Mouse (Mus musculus): ENCODE measurements at regions not wholly inside any gene's neighbourhood (a gene's known extent, or its start where the extent isn't known, plus 50 kb on each side); places are given as distances from the start of the nearest gene placed in this dataset.

GRCm38 (mm10) chr16:92920947-92921346 lies 95.0 kb upstream of the Runx1 start:
- Histone ChIP-seq H3K9me3 (ENCODE audit: low read length) (no peaks in the 10 kb centered on the region), H3K4me1 (ENCODE audit: insufficient read depth, low read length) (no peaks in the 10 kb centered on the region), H3K4me3 (ENCODE audit: low read depth, low read length) (no peak overlapping the region), H3K27me3 (ENCODE audit: insufficient read depth, low read length) (no peaks in the 10 kb centered on the region), H3K9ac (replicated peaks; ENCODE audit: low read length, poor library complexity, severe bottlenecking) (no peak overlapping the region), H3K4me2 (ENCODE audit: low read depth, low read length, poor library complexity, severe bottlenecking) (no peak overlapping the region), H3K27ac (ENCODE audit: low read depth, low read length) (no peak overlapping the region), H3K36me3 (ENCODE audit: insufficient read depth, low read length) (no peaks in the 10 kb centered on the region)
- no peak for TF ChIP-seq CTCF (IDR thresholded peaks at IDR 0.05)
- ATAC-seq (ENCODE audit: low FRiP score) = no peak
- no peak for DNase-seq (ENCODE audit: low spot score)
- WGBS = 89% methylated on average over 4 of the region's 4 CpGs

GRCm38 (mm10) chr16:92917356-92917755 lies 91.4 kb upstream of the Runx1 start:
- no peak for TF ChIP-seq CTCF (IDR thresholded peaks at IDR 0.05)
- no peak overlapping the region for H3K9ac ChIP-seq (replicated peaks; ENCODE audit: low read length, poor library complexity, severe bottlenecking)
- ATAC-seq (ENCODE audit: low FRiP score) = no peak

GRCm38 (mm10) chr16:92915651-92916050 lies 89.7 kb upstream of the Runx1 start:
- TF ChIP-seq CTCF (IDR thresholded peaks at IDR 0.05) = no peak
- no peaks in the 10 kb centered on the region for H3K36me3 ChIP-seq (ENCODE audit: insufficient read depth, low read length)
- DNase-seq (ENCODE audit: low spot score) (no peak), ATAC-seq (ENCODE audit: low FRiP score) (no peak)
- no peak overlapping the region for H3K27ac ChIP-seq (ENCODE audit: low read depth, low read length)
- no peak overlapping the region for H3K4me3 ChIP-seq (ENCODE audit: low read depth, low read length)
- no peak overlapping the region for H3K9ac ChIP-seq (replicated peaks; ENCODE audit: low read length, poor library complexity, severe bottlenecking)
- no peak overlapping the region for H3K4me2 ChIP-seq (ENCODE audit: low read depth, low read length, poor library complexity, severe bottlenecking)
- no peaks in the 10 kb centered on the region for H3K9me3 ChIP-seq (ENCODE audit: low read length)
- no peaks in the 10 kb centered on the region for H3K27me3 ChIP-seq (ENCODE audit: insufficient read depth, low read length)
- no peaks in the 10 kb centered on the region for H3K4me1 ChIP-seq (ENCODE audit: insufficient read depth, low read length)
- 61% methylated on average over 6 of the region's 6 CpGs for WGBS

More at GRCm38 (mm10) chr16:92917356-92917755, 91.4 kb upstream of the Runx1 start:
- Histone ChIP-seq H3K4me2 (ENCODE audit: low read depth, low read length, poor library complexity, severe bottlenecking) (no peak overlapping the region), H3K4me3 (ENCODE audit: low read depth, low read length) (no peak overlapping the region), H3K27me3 (ENCODE audit: insufficient read depth, low read length) (no peaks in the 10 kb centered on the region), H3K36me3 (ENCODE audit: insufficient read depth, low read length) (no peaks in the 10 kb centered on the region), H3K4me1 (ENCODE audit: insufficient read depth, low read length) (no peaks in the 10 kb centered on the region), H3K9me3 (ENCODE audit: low read length) (no peaks in the 10 kb centered on the region), H3K27ac (ENCODE audit: low read depth, low read length) (no peak overlapping the region)
- DNase-seq (ENCODE audit: low spot score) = no peak
- 92% methylated on average over 2 of the region's 2 CpGs for WGBS

GRCm38 (mm10) chr16:92906873-92907272 lies 80.9 kb upstream of the Runx1 start:
- Histone ChIP-seq H3K4me1 (ENCODE audit: insufficient read depth, low read length) (no peaks in the 10 kb centered on the region), H3K9me3 (ENCODE audit: low read length) (no peaks in the 10 kb centered on the region), H3K9ac (replicated peaks; ENCODE audit: low read length, poor library complexity, severe bottlenecking) (no peak overlapping the region), H3K36me3 (ENCODE audit: insufficient read depth, low read length) (no peaks in the 10 kb centered on the region), H3K4me3 (ENCODE audit: low read depth, low read length) (no peak overlapping the region), H3K27me3 (ENCODE audit: insufficient read depth, low read length) (no peaks in the 10 kb centered on the region), H3K27ac (ENCODE audit: low read depth, low read length) (no peak overlapping the region), H3K4me2 (ENCODE audit: low read depth, low read length, poor library complexity, severe bottlenecking) (no peak overlapping the region)
- TF ChIP-seq CTCF (IDR thresholded peaks at IDR 0.05) = no peak
- DNase-seq (ENCODE audit: low spot score) = no peak
- WGBS = 90% methylated on average over 4 of the region's 4 CpGs
- ATAC-seq (ENCODE audit: low FRiP score) = no peak

GRCm38 (mm10) chr16:92905626-92906025 lies 79.7 kb upstream of the Runx1 start:
- no peaks in the 10 kb centered on the region for H3K4me1 ChIP-seq (ENCODE audit: insufficient read depth, low read length)
- H3K4me3 ChIP-seq (ENCODE audit: low read depth, low read length) = no peak overlapping the region
- TF ChIP-seq CTCF (IDR thresholded peaks at IDR 0.05) = no peak
- H3K36me3 ChIP-seq (ENCODE audit: insufficient read depth, low read length) = no peaks in the 10 kb centered on the region
- no peak overlapping the region for H3K4me2 ChIP-seq (ENCODE audit: low read depth, low read length, poor library complexity, severe bottlenecking)
- WGBS = 91% methylated on average over 6 of the region's 6 CpGs
- ATAC-seq (ENCODE audit: low FRiP score) = no peak
- no peaks in the 10 kb centered on the region for H3K27me3 ChIP-seq (ENCODE audit: insufficient read depth, low read length)
- no peak overlapping the region for H3K27ac ChIP-seq (ENCODE audit: low read depth, low read length)
- DNase-seq (ENCODE audit: low spot score) = no peak
- no peak overlapping the region for H3K9ac ChIP-seq (replicated peaks; ENCODE audit: low read length, poor library complexity, severe bottlenecking)
- no peaks in the 10 kb centered on the region for H3K9me3 ChIP-seq (ENCODE audit: low read length)

GRCm38 (mm10) chr16:92903892-92904473 lies 78.0 kb upstream of the Runx1 start:
- Histone ChIP-seq H3K9ac (replicated peaks; ENCODE audit: low read length, poor library complexity, severe bottlenecking) (no peak overlapping the region), H3K36me3 (ENCODE audit: insufficient read depth, low read length) (no peaks in the 10 kb centered on the region), H3K4me3 (ENCODE audit: low read depth, low read length) (no peak overlapping the region), H3K4me2 (ENCODE audit: low read depth, low read length, poor library complexity, severe bottlenecking) (no peak overlapping the region), H3K4me1 (ENCODE audit: insufficient read depth, low read length) (no peaks in the 10 kb centered on the region), H3K27me3 (ENCODE audit: insufficient read depth, low read length) (no peaks in the 10 kb centered on the region), H3K9me3 (ENCODE audit: low read length) (no peaks in the 10 kb centered on the region), H3K27ac (ENCODE audit: low read depth, low read length) (no peak overlapping the region)
- 77% methylated on average over 9 of the region's 9 CpGs for WGBS
- DNase-seq (ENCODE audit: low spot score) (no peak), ATAC-seq (ENCODE audit: low FRiP score) (no peak)
- no peak for TF ChIP-seq CTCF (IDR thresholded peaks at IDR 0.05)
